Comparison of ENCODE assay signal across 8 mouse cellular contexts in genomic region chr11:86201037-86201786, GRCm38 (mm10). TPM values are rescaled to one million over a fixed set of nuclear protein-coding genes. Genes with fewer than 3 reads are reported as not detected.
DNase-seq lines count a peak whose midpoint lies in the region; ATAC-seq and TF ChIP-seq lines count a peak whose summit lies in the region.

Brip1 (minus strand) TSS chr11:86201193.

- H3K4me1 ChIP-seq in E14TG2a.4 (replicated peaks; ENCODE audit: low read depth, low read length) = peaks cover 14% of the 10 kb centered on the region
- peaks cover 21% of the 10 kb centered on the region for H3K4me1 ChIP-seq in forebrain, embryonic 12.5 days
- H3K4me1 ChIP-seq in heart, postnatal 0 days (ENCODE audit: control insufficient read depth, insufficient read depth) = peaks cover 5% of the 10 kb centered on the region; the same call in 1 of the 2 replicates
- H3K4me1 ChIP-seq in liver, embryonic 16.5 days (ENCODE audit: control insufficient read depth, low read depth, low read length) = peaks cover 15% of the 10 kb centered on the region
- H3K4me1 ChIP-seq in neural tube, embryonic 13.5 days (replicated peaks) = peaks cover 21% of the 10 kb centered on the region
- H3K4me1 ChIP-seq in testis, adult 2 months (ENCODE audit: control insufficient read depth, insufficient read depth, low read length) = peaks cover 5% of the 10 kb centered on the region

- under 1% methylated on average over 60 of the region's 60 CpGs for WGBS in forebrain, embryonic 12.5 days
- under 1% methylated on average over 60 of the region's 60 CpGs for WGBS in heart, postnatal 0 days
- under 1% methylated on average over 60 of the region's 60 CpGs for WGBS in liver, embryonic 16.5 days (ENCODE audit: insufficient replicate concordance)
- WGBS in neural tube, embryonic 13.5 days = under 1% methylated on average over 60 of the region's 60 CpGs

- TF ChIP-seq CTCF in E14TG2a.4 (conservative IDR thresholded peaks at IDR 0.05; ENCODE audit: low read length) = no peak
- peak; percentile 15; the same call in 1 of the 2 replicates for TF ChIP-seq CTCF in heart, postnatal 0 days (IDR thresholded peaks at IDR 0.05; ENCODE audit: low read depth)
- TF ChIP-seq CTCF in testis, adult 2 months (IDR thresholded peaks at IDR 0.05; ENCODE audit: control insufficient read depth, insufficient read depth, insufficient replicate concordance, low read depth, low read length) = no peak

- H3K9me3 ChIP-seq in E14TG2a.4 (ENCODE audit: low read length) = no peaks in the 10 kb centered on the region
- H3K9me3 ChIP-seq in forebrain, embryonic 12.5 days = peaks cover 29% of the 10 kb centered on the region
- no peaks in the 10 kb centered on the region for H3K9me3 ChIP-seq in heart, postnatal 0 days (replicated peaks; ENCODE audit: control insufficient read depth, low read length)
- no peaks in the 10 kb centered on the region for H3K9me3 ChIP-seq in liver, embryonic 16.5 days (replicated peaks; ENCODE audit: control insufficient read depth, low read length)
- peaks cover 16% of the 10 kb centered on the region; the same call in 1 of the 2 replicates for H3K9me3 ChIP-seq in neural tube, embryonic 13.5 days

- H3K4me2 ChIP-seq in forebrain, embryonic 12.5 days = peak within 1 kb of the TSS; percentile 71
- H3K4me2 ChIP-seq in heart, postnatal 0 days (ENCODE audit: low read depth, low read length) = peak within 1 kb of the TSS; percentile 73
- H3K4me2 ChIP-seq in liver, embryonic 16.5 days (ENCODE audit: low read depth, low read length) = peak within 1 kb of the TSS; percentile 90
- H3K4me2 ChIP-seq in neural tube, embryonic 13.5 days = peak within 1 kb of the TSS; percentile 77

- no peaks in the 10 kb centered on the region for H3K27me3 ChIP-seq in E14TG2a.4 (ENCODE audit: insufficient read depth, low read length)
- H3K27me3 ChIP-seq in forebrain, embryonic 12.5 days = no peaks in the 10 kb centered on the region
- no peaks in the 10 kb centered on the region for H3K27me3 ChIP-seq in heart, postnatal 0 days (ENCODE audit: control insufficient read depth, insufficient read depth, low read length)
- H3K27me3 ChIP-seq in liver, embryonic 16.5 days (ENCODE audit: control insufficient read depth, insufficient read depth, low read depth, low read length) = no peaks in the 10 kb centered on the region
- no peaks in the 10 kb centered on the region for H3K27me3 ChIP-seq in neural tube, embryonic 13.5 days
- no peaks in the 10 kb centered on the region for H3K27me3 ChIP-seq in testis, adult 2 months (ENCODE audit: control insufficient read depth, insufficient read depth, low read length)

- peak within 1 kb of the TSS; percentile 82 for H3K27ac ChIP-seq in forebrain, embryonic 12.5 days
- peak within 1 kb of the TSS; percentile 82 for H3K27ac ChIP-seq in heart, postnatal 0 days (ENCODE audit: low read depth)
- H3K27ac ChIP-seq in liver, embryonic 16.5 days (ENCODE audit: low read length) = peak within 1 kb of the TSS; percentile 88
- peak within 1 kb of the TSS; percentile 73 for H3K27ac ChIP-seq in neural tube, embryonic 13.5 days (replicated peaks)
- peak within 1 kb of the TSS; percentile 91 for H3K27ac ChIP-seq in testis, adult 2 months (ENCODE audit: control insufficient read depth, insufficient read depth, low read depth, low read length)

- peaks cover 57% of the 10 kb centered on the region for H3K36me3 ChIP-seq in E14TG2a.4 (ENCODE audit: insufficient read depth, low read length)
- peaks cover 44% of the 10 kb centered on the region for H3K36me3 ChIP-seq in forebrain, embryonic 12.5 days (replicated peaks)
- peaks cover 23% of the 10 kb centered on the region; the same call in 1 of the 2 replicates for H3K36me3 ChIP-seq in heart, postnatal 0 days (replicated peaks; ENCODE audit: control insufficient read depth, insufficient read depth, low read length)
- peaks cover 21% of the 10 kb centered on the region for H3K36me3 ChIP-seq in liver, embryonic 16.5 days (ENCODE audit: control insufficient read depth, insufficient read depth)
- H3K36me3 ChIP-seq in neural tube, embryonic 13.5 days = peaks cover 34% of the 10 kb centered on the region
- H3K36me3 ChIP-seq in testis, adult 2 months (ENCODE audit: control insufficient read depth, insufficient read depth, low read length) = no peaks in the 10 kb centered on the region

- peak; percentile 99 for ATAC-seq in forebrain, embryonic 12.5 days (ENCODE audit: low FRiP score)
- peak; percentile 99 for ATAC-seq in heart, postnatal 0 days (ENCODE audit: insufficient read depth, low read depth)
- peak; percentile 98 for ATAC-seq in liver, embryonic 16.5 days (ENCODE audit: low read depth)
- ATAC-seq in neural tube, embryonic 13.5 days (ENCODE audit: low read depth) = peak; percentile 99

- TF ChIP-seq POLR2A in testis, adult 2 months (IDR thresholded peaks at IDR 0.05; ENCODE audit: control insufficient read depth, low read depth, low read length) = peak; percentile 72

- DNase-seq in c-Kit-positive CD71-positive TER-119-positive erythroid progenitor cells, embryonic 14.5 days (ENCODE audit: low spot score) = peak; percentile 99
- DNase-seq in heart, postnatal 0 days (ENCODE audit: low spot score) = peak; percentile 95
- DNase-seq in kidney, postnatal 4 days = peak; percentile 92 to 95

- TF ChIP-seq EP300 in heart, postnatal 0 days (IDR thresholded peaks at IDR 0.05; ENCODE audit: low read depth) = 0 out of 2 replicates have a peak, but pooled peaks have one; percentile 74

- peak within 1 kb of the TSS; percentile 74 for H3K9ac ChIP-seq in forebrain, embryonic 12.5 days
- H3K9ac ChIP-seq in heart, postnatal 0 days (replicated peaks; ENCODE audit: low read depth, low read length) = peak within 1 kb of the TSS; percentile 72
- H3K9ac ChIP-seq in liver, embryonic 16.5 days (ENCODE audit: low read depth, low read length) = peak within 1 kb of the TSS; percentile 88
- H3K9ac ChIP-seq in neural tube, embryonic 13.5 days = peak within 1 kb of the TSS; percentile 82

- peak within 1 kb of the TSS; percentile 96 for H3K4me3 ChIP-seq in E14TG2a.4 (replicated peaks; ENCODE audit: low read length)
- peak within 1 kb of the TSS; percentile 81 for H3K4me3 ChIP-seq in forebrain, embryonic 12.5 days (replicated peaks)
- H3K4me3 ChIP-seq in heart, postnatal 0 days (ENCODE audit: low read depth, low read length) = peak within 1 kb of the TSS; percentile 65
- peak within 1 kb of the TSS; percentile 92 for H3K4me3 ChIP-seq in liver, embryonic 16.5 days (ENCODE audit: low read depth, low read length)
- H3K4me3 ChIP-seq in neural tube, embryonic 13.5 days = peak within 1 kb of the TSS; percentile 64
- H3K4me3 ChIP-seq in testis, adult 2 months (ENCODE audit: control insufficient read depth, low read depth, low read length) = peak within 1 kb of the TSS; percentile 89

RNA-seq across cellular contexts. Expression of gene Brip1, which starts in this region (rescaled TPM):
- polyA plus RNA-seq in forebrain, embryonic 12.5 days (2016; fragmentation: Nextera tagmentation; extraction: Ambion mirVana) = 9.3 and 9.8 TPM in 2 replicates
- total RNA-seq in heart, postnatal 0 days (2014; rRNA removed; ENCODE audit: low replicate concordance) = 0.31 and 3.3 TPM in 2 replicates
- polyA plus RNA-seq in heart, postnatal 0 days (2015; fragmentation: Nextera tagmentation; extraction: Ambion mirVana) = 2.0 and 2.2 TPM in 2 replicates
- polyA plus RNA-seq in liver, embryonic 16.5 days (2015; fragmentation: Nextera tagmentation; extraction: Ambion mirVana) = 4.8 and 5.9 TPM in 2 replicates
- polyA plus RNA-seq in neural tube, embryonic 13.5 days (2015; fragmentation: Nextera tagmentation; extraction: Ambion mirVana) = 1.4 and 2.3 TPM in 2 replicates
- polyA plus RNA-seq in testis, adult 2 months (2012; rRNA removed) = 0.88 and 1.1 TPM in 2 replicates

Comparison
In these comparisons a context has a peak if more than half of its experiments do, and no peak if none do; other contexts are left out.
1. Peak in every context shown above with its lines: DNase-seq, ATAC-seq, H3K4me3 ChIP-seq and H3K27ac ChIP-seq.